Mouse (Mus musculus) testis, adult 2 months (tissue): Measurements from ENCODE around the gene Slc28a2. TPM values are rescaled to one million over a fixed set of nuclear protein-coding genes. Genes with fewer than 3 reads are reported as not detected.
"Not testable (repeated sequence)": the region's sequence is repeated elsewhere in the genome, so short reads cannot be mapped to it uniquely, and the experiment has no call there.

Experiments used
- H3K27ac ChIP-seq: fragments of 200-500 bp; 2 replicates; pipeline ENCODE4 v1.5.1; 2012; ENCODE audit warnings: low read depth, low read length; ENCODE audit not compliant: control insufficient read depth, insufficient read depth
- H3K27me3 ChIP-seq: fragments of 200-500 bp; 2 replicates; pipeline ENCODE4 v1.6.1; 2012; ENCODE audit warnings: mild to moderate bottlenecking, low read length, moderate library complexity; ENCODE audit not compliant: control insufficient read depth, insufficient read depth
- H3K36me3 ChIP-seq: fragments of 200-500 bp; 2 replicates; pipeline ENCODE4 v1.6.1; 2012; ENCODE audit warnings: mild to moderate bottlenecking, low read length; ENCODE audit not compliant: control insufficient read depth, insufficient read depth
- H3K4me1 ChIP-seq: fragments of 200-500 bp; 2 replicates; pipeline ENCODE4 v1.6.1; 2012; ENCODE audit warnings: low read length; ENCODE audit not compliant: control insufficient read depth, insufficient read depth
- H3K4me3 ChIP-seq: fragments of 200-500 bp; 2 replicates; pipeline ENCODE4 v1.5.1; 2012; ENCODE audit warnings: low read depth, mild to moderate bottlenecking, low read length, moderate library complexity, mixed read lengths; ENCODE audit not compliant: control insufficient read depth
- CTCF ChIP-seq: fragments of 200-500 bp; IDR thresholded peaks from 2 replicates; pipeline ENCODE4 v1.5.1; 2012; ENCODE audit warnings: low read depth, mild to moderate bottlenecking, inconsistent platforms, low read length, moderate library complexity; ENCODE audit not compliant: control insufficient read depth, insufficient read depth, insufficient replicate concordance
- POLR2A ChIP-seq: fragments of 200-500 bp; IDR thresholded peaks from 2 replicates; pipeline ENCODE4 v1.6.1; 2012; ENCODE audit warnings: low read depth, mild to moderate bottlenecking, inconsistent platforms, low read length, moderate library complexity; ENCODE audit not compliant: control insufficient read depth
- polyA plus RNA-seq: library from polyadenylated mRNA; depleted of rRNA; stranded (reverse); fragments of >200 nt; gene quantifications from 2 replicates; pipeline ENCODE4 v1.2.3, GENCODE M21; 2012; rRNA removed

The Slc28a2 gene
- polyA plus RNA-seq = 0.20 and 0.26 TPM in 2 replicates

- not testable (repeated sequence) for H3K4me1 ChIP-seq, H3K27me3 ChIP-seq, H3K4me3 ChIP-seq, H3K36me3 ChIP-seq, H3K27ac ChIP-seq
These were observed at the start of gene Slc28a2 for GRCm38 (mm10) chr2:122426200-122426599. Gene Slc28a2, plus strand, starts transcription at chr2:122426477.

GRCm38 (mm10) chr2:122377215-122377674, 49.0 kb upstream of the Slc28a2 start:
- Histone ChIP-seq H3K27me3 (no peaks in the 10 kb centered on the region), H3K4me3 (peak overlapping the region; percentile 89), H3K27ac (no peak overlapping the region), H3K36me3 (no peaks in the 10 kb centered on the region), H3K4me1 (peaks cover 15% of the 10 kb centered on the region)
- TF ChIP-seq CTCF = no peak
- peak; percentile 81 for TF ChIP-seq POLR2A

- H3K27ac ChIP-seq = peak overlapping the region; percentile 65; the same call in 1 of the 2 replicates
- no peaks in the 10 kb centered on the region for H3K27me3 ChIP-seq
- TF ChIP-seq CTCF = no peak
- no peak for TF ChIP-seq POLR2A
- H3K4me1 ChIP-seq = peaks cover 15% of the 10 kb centered on the region
- peak overlapping the region; percentile 89 for H3K4me3 ChIP-seq
- no peaks in the 10 kb centered on the region for H3K36me3 ChIP-seq
These were observed 48.5 kb upstream of the Slc28a2 start for GRCm38 (mm10) chr2:122377751-122378246.

GRCm38 (mm10) chr2:122378421-122379291, 47.6 kb upstream of the Slc28a2 start:
- TF ChIP-seq POLR2A (no peak), CTCF (no peak)
- no peaks in the 10 kb centered on the region for H3K27me3 ChIP-seq
- no peak overlapping the region for H3K27ac ChIP-seq
- H3K4me3 ChIP-seq = no peak overlapping the region
- H3K36me3 ChIP-seq = no peaks in the 10 kb centered on the region
- peaks cover 15% of the 10 kb centered on the region for H3K4me1 ChIP-seq

GRCm38 (mm10) chr2:122379292-122379650, 47.0 kb upstream of the Slc28a2 start:
- Histone ChIP-seq H3K27me3 (no peaks in the 10 kb centered on the region), H3K4me1 (peaks cover 15% of the 10 kb centered on the region), H3K27ac (no peak overlapping the region), H3K4me3 (no peak overlapping the region), H3K36me3 (no peaks in the 10 kb centered on the region)
- TF ChIP-seq CTCF (no peak), POLR2A (no peak)

DNA sequence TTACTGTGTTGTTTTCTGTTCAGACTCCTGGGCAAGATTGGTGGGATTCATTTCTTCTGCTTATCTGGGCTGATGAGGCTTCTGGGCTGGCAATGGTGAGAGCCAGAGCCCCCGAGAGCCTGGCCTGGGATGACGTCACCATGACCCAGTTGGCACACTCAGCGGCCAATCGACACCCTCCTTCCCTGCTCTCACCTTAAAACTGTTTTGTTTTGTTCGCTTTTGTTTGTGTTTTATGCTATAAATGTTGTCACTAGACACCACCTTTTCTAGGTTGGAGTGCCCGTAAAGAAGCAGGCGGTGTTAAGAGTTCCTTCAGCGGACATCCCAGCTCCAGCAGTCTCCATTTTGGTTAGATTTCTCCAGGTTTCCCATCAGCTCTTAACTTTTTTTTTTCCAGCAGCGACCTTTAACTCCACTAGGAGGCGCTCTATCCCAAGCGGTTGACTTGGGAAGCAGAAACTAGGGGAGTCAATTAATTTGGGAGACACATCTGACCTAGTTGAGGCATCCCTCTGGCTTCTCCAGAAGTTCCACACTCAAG, 45.4 kb upstream of the Slc28a2 start:
- TF ChIP-seq POLR2A (no peak), CTCF (no peak)
- Histone ChIP-seq H3K36me3 (no peaks in the 10 kb centered on the region), H3K27ac (no peak overlapping the region), H3K4me1 (peaks cover 8% of the 10 kb centered on the region), H3K27me3 (no peaks in the 10 kb centered on the region), H3K4me3 (no peak overlapping the region)

- TF ChIP-seq CTCF = no peak
- no peak for TF ChIP-seq POLR2A
- H3K36me3 ChIP-seq = no peaks in the 10 kb centered on the region
- H3K27ac ChIP-seq = no peak overlapping the region
- H3K4me3 ChIP-seq = no peak overlapping the region
- H3K27me3 ChIP-seq = no peaks in the 10 kb centered on the region
- H3K4me1 ChIP-seq = peaks cover 3% of the 10 kb centered on the region; the same call in 1 of the 2 replicates
These were observed 44.8 kb upstream of the Slc28a2 start for GRCm38 (mm10) chr2:122381329-122382103.
